In genomic region chr15:81093032-81093431, GRCm38 (mm10) we compare ENCODE assay signal across 22 mouse cellular contexts.
DNase-seq lines count a peak whose midpoint lies in the region; ATAC-seq lines count a peak whose summit lies in the region.
"Had no signal": no experiment of that assay in that cellular context is flagged by ENCODE, and none has a peak within 500 bp of the region (broad histone marks: within the 10 kb centered on the region; RNA-seq: fewer than 3 reads in every experiment).

No protein-coding gene starts in this region.

- no peak for DNase-seq in frontal cortex, postnatal 14 days (ENCODE audit: low spot score in 2 of 2)
- peak; percentile 4 for DNase-seq in midbrain, embryonic 11.5 days (ENCODE audit: low spot score, missing footprints)
- DNase-seq in thymus, postnatal 14 days, result no peak
- DNase-seq: adrenal gland, adult 2 months; adrenal gland, postnatal 10 days; adrenal gland, postnatal 25 days; cerebellum, adult 11 months; cerebellum, adult 18-20 months; cerebellum, adult 8-10 months; cerebellum, adult 9-11 months; cerebellum, postnatal 14 days; cerebellum, postnatal 36 days; embryo, embryonic 11 days had no signal

- no peaks in the 10 kb centered on the region for H3K27me3 ChIP-seq in midbrain, embryonic 11.5 days (ENCODE audit: control insufficient read depth, insufficient read depth, low read length)
- no peaks in the 10 kb centered on the region for H3K27me3 ChIP-seq in midbrain, embryonic 15.5 days (replicated peaks)
- H3K27me3 ChIP-seq: embryonic facial prominence, embryonic 13.5 days; embryonic facial prominence, embryonic 15.5 days; forebrain, embryonic 12.5 days had no signal

- no peaks in the 10 kb centered on the region for H3K9me3 ChIP-seq in midbrain, embryonic 11.5 days (ENCODE audit: control insufficient read depth, low read length)
- no peaks in the 10 kb centered on the region for H3K9me3 ChIP-seq in midbrain, embryonic 15.5 days
- H3K9me3 ChIP-seq: embryonic facial prominence, embryonic 13.5 days; embryonic facial prominence, embryonic 15.5 days; forebrain, embryonic 10.5 days; forebrain, embryonic 12.5 days had no signal

- WGBS in midbrain, embryonic 11.5 days, result 97% methylated on average over 4 of the region's 4 CpGs
- WGBS in midbrain, embryonic 15.5 days, result 96% methylated on average over 4 of the region's 4 CpGs

- H3K4me3 ChIP-seq in midbrain, embryonic 11.5 days (ENCODE audit: low read depth, low read length), result no peak overlapping the region
- no peak overlapping the region for H3K4me3 ChIP-seq in midbrain, embryonic 15.5 days
- H3K4me3 ChIP-seq: embryonic facial prominence, embryonic 13.5 days; embryonic facial prominence, embryonic 15.5 days; erythroblast, embryonic 14.5 days; forebrain, embryonic 10.5 days; forebrain, embryonic 12.5 days had no signal

- H3K4me1 ChIP-seq in midbrain, embryonic 11.5 days (ENCODE audit: control insufficient read depth, insufficient read depth, low read length), result no peaks in the 10 kb centered on the region; the same call in 1 of the 2 replicates
- peaks cover 10% of the 10 kb centered on the region; the same call in 1 of the 2 replicates for H3K4me1 ChIP-seq in midbrain, embryonic 15.5 days

- H3K36me3 ChIP-seq in midbrain, embryonic 11.5 days (ENCODE audit: control insufficient read depth, insufficient read depth, low read length), result no peaks in the 10 kb centered on the region
- H3K36me3 ChIP-seq in midbrain, embryonic 15.5 days (replicated peaks), result no peaks in the 10 kb centered on the region
- H3K36me3 ChIP-seq: embryonic facial prominence, embryonic 13.5 days; embryonic facial prominence, embryonic 15.5 days; forebrain, embryonic 10.5 days; forebrain, embryonic 12.5 days had no signal

- no peak overlapping the region for H3K27ac ChIP-seq in midbrain, embryonic 11.5 days (ENCODE audit: low read depth, low read length)
- no peak overlapping the region for H3K27ac ChIP-seq in midbrain, embryonic 15.5 days
- H3K27ac ChIP-seq: embryonic facial prominence, embryonic 13.5 days; embryonic facial prominence, embryonic 15.5 days; forebrain, embryonic 10.5 days; forebrain, embryonic 12.5 days had no signal

- H3K9ac ChIP-seq in midbrain, embryonic 11.5 days (ENCODE audit: low read length), result no peak overlapping the region
- no peak overlapping the region for H3K9ac ChIP-seq in midbrain, embryonic 15.5 days
- H3K9ac ChIP-seq: embryonic facial prominence, embryonic 13.5 days; embryonic facial prominence, embryonic 15.5 days; forebrain, embryonic 12.5 days had no signal

- H3K4me2 ChIP-seq in midbrain, embryonic 11.5 days, result no peak overlapping the region
- no peak overlapping the region for H3K4me2 ChIP-seq in midbrain, embryonic 15.5 days
- H3K4me2 ChIP-seq: embryonic facial prominence, embryonic 13.5 days; embryonic facial prominence, embryonic 15.5 days; forebrain, embryonic 12.5 days had no signal

- peak; percentile 39; the same call in 1 of the 2 replicates for ATAC-seq in frontal cortex, adult (ENCODE audit: low TSS enrichment)
- no peak for ATAC-seq in midbrain, embryonic 11.5 days (ENCODE audit: low FRiP score)
- ATAC-seq in midbrain, embryonic 15.5 days (replicated peaks), result no peak
- ATAC-seq: forebrain, embryonic 14.5 days; forebrain, embryonic 16.5 days had no signal
